ENCODE assay signal across 8 mouse cellular contexts in the genomic region with DNA sequence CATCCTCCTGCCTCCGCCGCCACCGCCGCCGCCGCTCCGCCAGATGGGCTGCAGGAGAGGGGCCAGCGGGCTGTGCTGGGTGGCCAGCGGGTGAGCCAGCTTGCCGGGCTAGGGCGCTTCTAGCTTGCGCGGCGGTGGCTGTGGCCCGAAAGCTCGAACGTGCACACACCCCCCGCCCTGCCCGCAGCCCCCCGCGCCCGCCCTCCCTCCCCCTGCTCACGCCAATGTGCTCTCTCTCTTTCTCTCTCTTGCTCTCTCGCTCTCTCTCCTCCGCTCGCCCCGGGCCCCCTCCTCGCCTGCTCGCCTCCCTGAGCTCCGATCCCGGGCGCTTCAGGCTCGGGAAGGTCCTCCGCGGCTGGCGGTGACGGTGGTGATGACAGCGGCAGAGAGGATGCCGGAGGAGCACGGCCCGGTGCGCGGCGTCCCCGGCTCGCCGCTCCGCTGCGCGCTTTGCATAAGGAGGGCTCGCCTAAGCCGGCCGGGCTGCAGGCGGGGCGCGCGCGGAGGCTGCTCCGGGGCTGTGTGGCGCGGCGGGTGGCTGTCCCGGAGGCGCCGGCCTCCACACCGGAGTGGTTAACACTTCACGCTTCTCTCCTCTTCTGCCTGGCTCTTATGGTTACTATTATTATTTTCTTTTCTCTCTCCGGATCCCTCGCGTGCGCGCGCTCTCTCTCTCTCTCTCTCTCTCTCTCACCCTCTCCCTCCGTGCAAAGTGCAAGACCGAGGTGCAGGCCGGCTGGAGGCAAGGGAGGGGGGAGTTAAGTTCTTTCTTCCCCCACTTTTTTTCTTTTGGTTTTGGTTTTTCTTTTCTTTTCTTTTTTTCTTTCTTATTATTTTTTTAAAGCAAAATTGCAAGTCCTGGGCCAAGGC. TPM values are rescaled to one million over a fixed set of nuclear protein-coding genes. Genes with fewer than 3 reads are reported as not detected.
DNase-seq lines count a peak whose midpoint lies in the region; ATAC-seq lines count a peak whose summit lies in the region.

No protein-coding gene starts in this region.

- DNase-seq in adrenal gland, adult (ENCODE audit: inconsistent age in 2 of 2, low spot score in 1 of 2): peak; percentile 83 to 95
- DNase-seq in embryo, embryonic 10.5 days (ENCODE audit: low spot score): peak; percentile 75
- DNase-seq in gastrocnemius, postnatal 4 days (ENCODE audit: low spot score in 2 of 2): peak; percentile 68 to 78
- peak; percentile 56 to 69 for DNase-seq in left cerebral cortex, postnatal 36 days (ENCODE audit: low spot score in 2 of 2)
- DNase-seq in right cerebral cortex, postnatal 14 days: peak; percentile 54
- peak; percentile 59 for DNase-seq in urinary bladder, postnatal 25 days (ENCODE audit: low spot score)

- peak overlapping the region; percentile 80 for H3K4me3 ChIP-seq in intestine, embryonic 15.5 days (replicated peaks)

- H3K27me3 ChIP-seq in intestine, embryonic 15.5 days (replicated peaks): no peaks in the 10 kb centered on the region

- H3K4me2 ChIP-seq in intestine, embryonic 15.5 days (replicated peaks): peak overlapping the region; percentile 82

- peak; percentile 82 for ATAC-seq in intestine, embryonic 15.5 days
- peak; percentile 49 for ATAC-seq in megakaryocyte-erythroid progenitor cell, adult 5-6 weeks (replicated peaks; ENCODE audit: low FRiP score, low TSS enrichment, poor library complexity, severe bottlenecking)

- H3K9ac ChIP-seq in intestine, embryonic 15.5 days: peak overlapping the region; percentile 91

- no peaks in the 10 kb centered on the region for H3K36me3 ChIP-seq in intestine, embryonic 15.5 days

- H3K9me3 ChIP-seq in intestine, embryonic 15.5 days: no peaks in the 10 kb centered on the region

- intact Hi-C loops in left cerebral cortex, postnatal 36 days (cut with DNase I): loop anchor here (5.0 to 10.0 kb wide), 8 partner anchors 302 to 1250 kb away; no protein-coding TSS in a partner anchor

- H3K4me1 ChIP-seq in intestine, embryonic 15.5 days (replicated peaks): 0 out of 2 replicates have a peak, but pooled peaks cover 10% of the 10 kb centered on the region

- WGBS in intestine, embryonic 15.5 days: under 1% methylated on average over 68 of the region's 76 CpGs

- H3K27ac ChIP-seq in intestine, embryonic 15.5 days: peak overlapping the region; percentile 96

RNA-seq across cellular contexts. Expression of a gene that starts 0.5 kb away (rescaled TPM):
- total RNA-seq in gastrocnemius, postnatal 4 days (2021): 10 to 100 TPM; 50.9 to 55.1 TPM
- 10.1 and 11.5 TPM in 2 replicates for polyA plus RNA-seq in intestine, embryonic 15.5 days (2015; fragmentation: Nextera tagmentation; extraction: Ambion mirVana)
- 10 to 100 TPM; 22.9 to 25.8 TPM for total RNA-seq in left cerebral cortex, postnatal 36 days (2021)
- total RNA-seq in megakaryocyte-erythroid progenitor cell, adult 5-6 weeks (2014; fragmentation: Nextera tagmentation): 0.46 and 0.67 TPM in 2 replicates
- total RNA-seq in megakaryocyte-erythroid progenitor cell, adult 5-6 weeks (2017): 0.23 and 0.56 TPM in 2 replicates

Comparison
In these comparisons a context has a peak if more than half of its experiments do, and no peak if none do; other contexts are left out.
1. Peak in every context shown above with its lines: DNase-seq, ATAC-seq, H3K4me3 ChIP-seq and H3K27ac ChIP-seq.
2. RNA of a gene that starts 0.5 kb away (total RNA-seq): 50.9 to 55.1 TPM in gastrocnemius, postnatal 4 days and 22.9 to 25.8 TPM in left cerebral cortex, postnatal 36 days; 0.23 to 0.67 TPM in megakaryocyte-erythroid progenitor cell, adult 5-6 weeks; every median in the first group is over 10 times any median in the second.